Mouse (Mus musculus) small intestine, adult 2 months (tissue): ENCODE data around the gene Olfr1451. TPM values are rescaled to one million over a fixed set of nuclear protein-coding genes. Genes with fewer than 3 reads are reported as not detected.
"Not testable (repeated sequence)": the region's sequence is repeated elsewhere in the genome, so short reads cannot be mapped to it uniquely, and the experiment has no call there.

Experiments used
- H3K27ac ChIP-seq: fragments of 200-500 bp; 2 replicates; pipeline ENCODE4 v1.5.1; 2012; ENCODE audit warnings: low read depth, low read length, control low read depth, inconsistent platforms; ENCODE audit not compliant: insufficient read depth
- H3K27me3 ChIP-seq: fragments of 200-500 bp; 2 replicates; pipeline ENCODE4 v1.6.1; 2012; ENCODE audit warnings: mild to moderate bottlenecking, moderate library complexity, low read length, inconsistent platforms; ENCODE audit not compliant: control insufficient read depth, insufficient read depth
- H3K36me3 ChIP-seq: fragments of 200-500 bp; 2 replicates; pipeline ENCODE4 v1.6.1; 2012; ENCODE audit warnings: mild to moderate bottlenecking, low read length, control low read depth, inconsistent platforms; ENCODE audit not compliant: control insufficient read depth, insufficient read depth
- H3K4me1 ChIP-seq: fragments of 200-500 bp; 2 replicates; pipeline ENCODE4 v1.6.1; 2012; ENCODE audit warnings: low read length, inconsistent platforms, mixed read lengths; ENCODE audit not compliant: control insufficient read depth, insufficient read depth, insufficient read length
- H3K4me3 ChIP-seq: fragments of 200-500 bp; 2 replicates; pipeline ENCODE4 v1.5.1; 2012; ENCODE audit warnings: low read depth, mild to moderate bottlenecking, control low read depth, inconsistent platforms, low read length, moderate library complexity
- CTCF ChIP-seq: fragments of 200-500 bp; IDR thresholded peaks from 2 replicates; pipeline ENCODE4 v1.5.1; 2012; ENCODE audit warnings: low read depth, mild to moderate bottlenecking, control low read depth, inconsistent platforms, low read length, moderate library complexity, mixed read lengths; ENCODE audit not compliant: insufficient replicate concordance, insufficient read length; ENCODE audit errors: extremely low read depth
- POLR2A ChIP-seq: fragments of 200-500 bp; IDR thresholded peaks from 2 replicates; pipeline ENCODE4 v1.6.1; 2012; ENCODE audit warnings: low read depth, mild to moderate bottlenecking, control low read depth, inconsistent platforms, low read length, moderate library complexity
- WGBS: fragments of 180-500 bp; shearing (Covaris S2); methylation state at CpG from one replicate; pipeline ENCODE4 v1.1.7; 2018; 5-methylcytosine and 5-hydroxymethylcytosine counted together
- polyA plus RNA-seq: library from polyadenylated mRNA; depleted of rRNA; stranded (reverse); fragments of >200 nt; gene quantifications from 2 replicates; pipeline ENCODE4 v1.2.3, GENCODE M21; 2012; rRNA removed

The Olfr1451 gene
- polyA plus RNA-seq, result not detected in 2 replicates

- TF ChIP-seq POLR2A (no peak), CTCF (no peak)
- H3K36me3 ChIP-seq, result no peaks in the 10 kb centered on the region
- no peak within 1 kb of the TSS for H3K4me3 ChIP-seq
- no peaks in the 10 kb centered on the region for H3K4me1 ChIP-seq
- no peaks in the 10 kb centered on the region for H3K27me3 ChIP-seq
- H3K27ac ChIP-seq, result no peak within 1 kb of the TSS
- 55% methylated on average over 2 of the region's 2 CpGs for WGBS
These were observed at the start of gene Olfr1451 for GRCm38 (mm10) chr19:12994714-12995113. Olfr1451 (plus strand) TSS chr19:12995014.

DNA sequence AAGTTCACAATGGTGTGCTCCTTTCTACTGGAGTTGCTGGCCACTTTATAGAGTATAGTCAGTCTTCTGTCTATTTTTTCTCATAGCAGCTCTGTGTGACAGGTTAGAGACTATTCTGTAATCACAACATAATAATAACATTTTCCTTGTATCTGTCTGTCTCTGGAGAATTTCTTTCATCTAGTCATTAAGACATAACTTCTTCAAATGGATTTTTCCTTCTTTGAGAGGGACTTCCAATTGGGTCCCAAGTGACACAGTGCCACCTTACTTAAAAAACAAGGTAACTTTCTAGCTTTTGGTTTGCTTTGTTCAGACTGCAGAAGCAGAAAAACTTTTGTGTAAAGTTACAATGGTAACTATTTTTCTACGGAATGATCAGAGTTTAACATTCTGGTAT, 44.9 kb upstream of the Olfr1451 start, which contains the start of gene Olfr1450:
TSS of gene Olfr1450 (plus strand) at position 301 of the 400 bp plus-strand sequence.
- no peaks in the 10 kb centered on the region for H3K36me3 ChIP-seq
- H3K27ac ChIP-seq, result no peak within 1 kb of the TSS
- no peaks in the 10 kb centered on the region for H3K27me3 ChIP-seq
- no peak within 1 kb of the TSS for H3K4me3 ChIP-seq
- TF ChIP-seq POLR2A (no peak), CTCF (no peak)
- 88% methylated on average over 1 of the region's 1 CpGs for WGBS
- H3K4me1 ChIP-seq, result no peaks in the 10 kb centered on the region

GRCm38 (mm10) chr19:12970082-12970481, 24.7 kb upstream of the Olfr1451 start:
- not testable (repeated sequence) for H3K4me1 ChIP-seq, H3K27me3 ChIP-seq, H3K4me3 ChIP-seq, H3K27ac ChIP-seq, H3K36me3 ChIP-seq
- 78% methylated on average over 5 of the region's 5 CpGs for WGBS

DNA sequence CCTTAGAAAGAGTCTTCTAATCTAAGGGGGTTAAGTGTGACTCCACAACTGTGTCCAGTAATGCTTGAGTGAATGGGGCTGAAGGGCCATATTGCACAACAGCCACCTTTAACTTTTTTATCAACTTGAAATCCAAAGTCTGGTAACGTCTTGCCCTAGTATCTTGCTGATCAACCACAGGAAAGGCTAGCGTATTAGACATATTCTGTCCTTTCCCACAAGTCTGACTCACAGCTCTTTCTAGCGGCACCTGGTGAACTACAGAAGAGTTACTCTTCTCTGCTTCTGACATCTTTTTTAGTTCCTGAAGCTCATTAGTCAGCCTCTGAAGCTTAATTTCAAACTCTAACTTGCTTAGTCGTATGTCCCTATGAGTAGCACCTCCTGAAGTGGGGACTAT, 2.5 kb upstream of the Olfr1451 start:
- H3K36me3 ChIP-seq, H3K4me3 ChIP-seq, H3K27ac ChIP-seq, H3K27me3 ChIP-seq, H3K4me1 ChIP-seq: not testable (repeated sequence)
- 92% methylated on average over 4 of the region's 4 CpGs for WGBS

- H3K4me3 ChIP-seq, result no peak within 1 kb of the TSS
- TF ChIP-seq CTCF, result no peak
- no peak for TF ChIP-seq POLR2A
- H3K27ac ChIP-seq, result no peak within 1 kb of the TSS
- H3K36me3 ChIP-seq, result no peaks in the 10 kb centered on the region
- H3K4me1 ChIP-seq, result no peaks in the 10 kb centered on the region
- 23% methylated on average over 1 of the region's 1 CpGs for WGBS
- H3K27me3 ChIP-seq, result no peaks in the 10 kb centered on the region
These were observed 33.4 kb downstream of the Olfr1451 start, which contains the start of gene Olfr1453 for GRCm38 (mm10) chr19:13028227-13028626. Olfr1453 (minus strand) TSS chr19:13028327.

Other genes with a start within 250 kb of the Olfr1451 start
- 0.23 TPM in 1 of 2 replicates, not detected in the other for gene Cntf, start 229.4 kb upstream of the Olfr1451 start, polyA plus RNA-seq
- 3.3 and 8.0 TPM in 2 replicates for gene Zfp91, start 198.9 kb upstream of the Olfr1451 start, polyA plus RNA-seq
- 2.8 and 4.8 TPM in 2 replicates for gene Lpxn, start 198.8 kb upstream of the Olfr1451 start, polyA plus RNA-seq
- not detected in 2 replicates for gene Gm5244, start 148.3 kb upstream of the Olfr1451 start, polyA plus RNA-seq
- gene Olfr1444, start 137.7 kb upstream of the Olfr1451 start, polyA plus RNA-seq, result not detected in 2 replicates
- not detected in 2 replicates for gene Olfr1445, start 111.2 kb upstream of the Olfr1451 start, polyA plus RNA-seq
- gene Olfr1446, start 101.5 kb upstream of the Olfr1451 start, polyA plus RNA-seq, result not detected in 2 replicates
- not detected in 2 replicates for gene Olfr1447, start 91.3 kb upstream of the Olfr1451 start, polyA plus RNA-seq
- not detected in 2 replicates for gene Olfr1448, start 70.6 kb upstream of the Olfr1451 start, polyA plus RNA-seq
- gene Olfr1449, start 64.2 kb upstream of the Olfr1451 start, polyA plus RNA-seq, result not detected in 2 replicates
- gene Olfr1450, start 44.8 kb upstream of the Olfr1451 start, polyA plus RNA-seq, result not detected in 2 replicates
- gene Olfr1453, start 33.3 kb downstream of the Olfr1451 start, polyA plus RNA-seq, result not detected in 2 replicates
- not detected in 2 replicates for gene Olfr1454, start 65.6 kb downstream of the Olfr1451 start, polyA plus RNA-seq
- gene Olfr1457, start 102.9 kb downstream of the Olfr1451 start, polyA plus RNA-seq, result not detected in 2 replicates
- not detected in 2 replicates for gene Olfr1458, start 111.8 kb downstream of the Olfr1451 start, polyA plus RNA-seq
- gene Olfr1459, start 154.5 kb downstream of the Olfr1451 start, polyA plus RNA-seq, result not detected in 2 replicates
- gene Olfr1461, start 168.0 kb downstream of the Olfr1451 start, polyA plus RNA-seq, result not detected in 2 replicates
- gene Olfr1462, start 190.7 kb downstream of the Olfr1451 start, polyA plus RNA-seq, result not detected in 2 replicates
- not detected in 2 replicates for gene Olfr1463, start 236.3 kb downstream of the Olfr1451 start, polyA plus RNA-seq